Mouse (Mus musculus): Measurements from ENCODE around the gene Fancc.

DNA sequence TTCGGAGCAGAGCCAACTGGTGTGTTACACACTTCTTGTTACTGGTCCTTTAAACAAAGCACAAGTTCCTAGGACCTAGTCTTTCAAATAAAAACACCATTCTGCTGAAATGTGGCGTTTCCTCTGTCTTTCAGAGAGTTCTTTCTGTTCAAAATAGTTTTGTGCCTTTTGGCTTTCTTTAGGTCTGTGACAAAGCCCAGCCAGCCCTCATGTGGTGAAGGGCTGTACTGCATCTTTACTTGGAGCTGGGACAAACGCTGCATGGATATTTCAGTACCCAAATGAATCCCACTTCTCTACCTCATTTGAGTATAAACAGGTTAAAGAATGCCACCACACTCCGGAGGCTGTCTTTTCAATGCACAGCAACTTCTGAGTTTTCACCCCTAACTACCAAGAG lies 165.7 kb downstream of the Fancc start:
- TF ChIP-seq CTCF (conservative IDR thresholded peaks at IDR 0.05; ENCODE audit: low read length) (peak; percentile 82), NANOG (IDR thresholded peaks at IDR 0.05; ENCODE audit: borderline replicate concordance, low read length) (no peak), POU5F1 (IDR thresholded peaks at IDR 0.05; ENCODE audit: borderline replicate concordance, low read length) (no peak)
